Mouse (Mus musculus): ENCODE data around the gene Slc43a1. TPM values are rescaled to one million over a fixed set of nuclear protein-coding genes. Genes with fewer than 3 reads are reported as not detected.

Slc43a1 gene
- polyA plus RNA-seq, 1 experiment from 2014 or later = 10.5 TPM

DNA sequence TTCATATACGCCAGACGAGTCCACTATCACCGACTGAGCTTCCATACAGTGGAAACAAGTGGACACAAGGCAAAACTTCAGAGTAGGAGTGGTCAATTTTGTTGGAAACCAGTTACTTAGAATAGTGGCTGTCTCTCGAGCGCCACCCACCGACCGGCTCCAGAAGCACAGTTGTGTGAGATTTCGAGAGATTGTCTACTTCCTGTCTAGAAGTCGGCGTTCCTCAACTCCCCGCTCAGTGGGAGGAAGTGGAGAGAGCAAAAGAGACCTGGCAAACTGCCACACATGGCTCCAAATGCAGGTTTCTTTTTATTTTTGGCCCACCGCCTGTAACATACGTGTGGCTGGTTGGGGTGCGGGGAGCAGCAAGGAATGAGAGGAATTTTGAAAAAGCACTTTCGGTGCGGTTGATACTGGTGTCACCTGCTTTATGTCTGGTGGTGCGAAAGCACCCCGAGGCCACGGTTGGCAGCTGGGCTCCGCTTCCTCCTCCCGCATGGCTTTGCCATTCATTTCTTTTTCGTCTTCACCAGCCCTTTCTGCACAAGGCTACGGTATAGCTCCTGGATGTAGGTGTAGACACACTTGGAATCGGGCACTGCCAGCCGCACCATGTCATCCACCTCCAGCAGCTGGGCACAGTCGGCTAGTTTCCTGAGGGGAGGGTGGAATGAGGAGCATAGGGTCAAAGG is 27.6 kb upstream of the Slc43a1 start:
- WGBS = 18% methylated on average over 26 of the region's 26 CpGs
- peaks cover 18 to 23% of the 10 kb centered on the region in 2 experiments for H3K4me1 ChIP-seq (ENCODE audit: control insufficient read depth in 2 of 2, insufficient read depth in 2 of 2, low read length in 2 of 2)
- H3K36me3 ChIP-seq (ENCODE audit: control insufficient read depth, insufficient read depth, low read length) = 0 out of 2 replicates have a peak, but pooled peaks cover 4% of the 10 kb centered on the region
- H3K27me3 ChIP-seq (ENCODE audit: control insufficient read depth, insufficient read depth, low read length) = no peaks in the 10 kb centered on the region
- no peaks in the 10 kb centered on the region for H3K9me3 ChIP-seq (ENCODE audit: control insufficient read depth, low read length)
- H3K4me2 ChIP-seq (ENCODE audit: low read length) = peak overlapping the region; percentile 64
- H3K9ac ChIP-seq (ENCODE audit: low read length) = peak overlapping the region; percentile 50; the same call in 1 of the 2 replicates
- peak; percentile 48 for ATAC-seq (ENCODE audit: insufficient number of reproducible peaks, insufficient read depth, low FRiP score, low read depth)
- H3K4me3 ChIP-seq (ENCODE audit: control insufficient read depth in 1 of 2, insufficient read depth in 1 of 2, low read depth in 1 of 2, low read length in 2 of 2) = peak overlapping the region; percentile 30 to 42
- peak overlapping the region; percentile 71 to 81 for H3K27ac ChIP-seq (replicated peaks in 1 of 2; ENCODE audit: control insufficient read depth in 1 of 2, insufficient read depth in 1 of 2, low read depth in 2 of 2, low read length in 2 of 2)

DNA sequence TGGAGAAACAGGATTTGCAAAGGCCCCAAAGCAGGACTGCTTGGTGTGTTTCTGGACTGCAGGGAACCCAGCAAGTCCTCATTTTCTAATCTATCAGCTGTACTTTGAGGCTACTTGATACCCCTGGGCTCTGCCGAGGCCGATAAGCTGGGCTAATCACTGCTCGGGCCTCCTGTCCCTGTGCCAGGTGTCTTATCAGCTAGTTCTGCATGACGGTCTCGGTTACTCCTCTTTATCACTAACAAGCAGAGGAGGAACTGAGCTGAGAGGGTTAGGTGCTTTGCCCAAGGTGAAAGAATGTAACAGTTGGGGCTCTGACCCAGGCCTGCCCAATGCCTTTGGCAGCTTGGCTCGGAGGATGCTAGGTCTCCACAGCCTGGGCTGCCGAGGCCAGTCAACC is 26.8 kb upstream of the Slc43a1 start:
- H3K4me3 ChIP-seq (ENCODE audit: control insufficient read depth in 1 of 2, insufficient read depth in 1 of 2, low read depth in 1 of 2, low read length in 2 of 2) = no peak overlapping the region
- H3K27ac ChIP-seq (replicated peaks in 1 of 2; ENCODE audit: control insufficient read depth in 1 of 2, insufficient read depth in 1 of 2, low read depth in 2 of 2, low read length in 2 of 2) = peak overlapping the region; percentile 64 to 71
- peak; percentile 58 for ATAC-seq (ENCODE audit: insufficient number of reproducible peaks, insufficient read depth, low FRiP score, low read depth)
- 10% methylated on average over 7 of the region's 7 CpGs for WGBS
- peak overlapping the region; percentile 11; the same call in 1 of the 2 replicates for H3K9ac ChIP-seq (ENCODE audit: low read length)
- peaks cover 18 to 23% of the 10 kb centered on the region in 2 experiments for H3K4me1 ChIP-seq (ENCODE audit: control insufficient read depth in 2 of 2, insufficient read depth in 2 of 2, low read length in 2 of 2)
- no peaks in the 10 kb centered on the region for H3K27me3 ChIP-seq (ENCODE audit: control insufficient read depth, insufficient read depth, low read length)
- peak overlapping the region; percentile 31 for H3K4me2 ChIP-seq (ENCODE audit: low read length)
- H3K9me3 ChIP-seq (ENCODE audit: control insufficient read depth, low read length) = no peaks in the 10 kb centered on the region
- 0 out of 2 replicates have a peak, but pooled peaks cover 4% of the 10 kb centered on the region for H3K36me3 ChIP-seq (ENCODE audit: control insufficient read depth, insufficient read depth, low read length)

DNA sequence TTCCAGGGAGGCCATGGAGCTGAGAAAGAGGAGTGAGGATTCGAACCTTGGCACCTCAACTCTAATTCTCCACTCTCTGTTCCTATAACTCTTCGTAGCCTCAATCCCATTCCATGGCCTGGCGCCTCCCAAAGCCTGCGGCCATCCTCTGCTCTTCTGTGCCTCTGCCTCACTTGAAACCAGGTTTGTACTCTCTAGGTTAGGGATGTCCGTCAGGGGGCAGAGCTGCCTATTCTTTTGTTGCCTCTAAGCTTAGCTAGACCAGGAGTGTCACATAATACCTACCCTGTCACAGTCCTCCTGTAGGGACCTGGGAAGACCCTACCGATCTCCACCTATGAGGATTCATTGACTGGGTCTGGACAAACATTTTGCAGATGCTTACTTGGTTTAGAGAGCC is 26.0 kb upstream of the Slc43a1 start:
- peaks cover 18 to 23% of the 10 kb centered on the region in 2 experiments for H3K4me1 ChIP-seq (ENCODE audit: control insufficient read depth in 2 of 2, insufficient read depth in 2 of 2, low read length in 2 of 2)
- H3K4me2 ChIP-seq (ENCODE audit: low read length) = no peak overlapping the region
- H3K27ac ChIP-seq (replicated peaks in 1 of 2; ENCODE audit: control insufficient read depth in 1 of 2, insufficient read depth in 1 of 2, low read depth in 2 of 2, low read length in 2 of 2) = peak overlapping the region; percentile 64 to 71; a peak in 3 of 4 replicates
- H3K9ac ChIP-seq (ENCODE audit: low read length) = no peak overlapping the region
- WGBS = 78% methylated on average over 6 of the region's 6 CpGs
- no peak for ATAC-seq (ENCODE audit: insufficient number of reproducible peaks, insufficient read depth, low FRiP score, low read depth)
- H3K9me3 ChIP-seq (ENCODE audit: control insufficient read depth, low read length) = no peaks in the 10 kb centered on the region
- H3K4me3 ChIP-seq (ENCODE audit: control insufficient read depth in 1 of 2, insufficient read depth in 1 of 2, low read depth in 1 of 2, low read length in 2 of 2) = no peak overlapping the region
- H3K27me3 ChIP-seq (ENCODE audit: control insufficient read depth, insufficient read depth, low read length) = no peaks in the 10 kb centered on the region
- 0 out of 2 replicates have a peak, but pooled peaks cover 4% of the 10 kb centered on the region for H3K36me3 ChIP-seq (ENCODE audit: control insufficient read depth, insufficient read depth, low read length)

DNA sequence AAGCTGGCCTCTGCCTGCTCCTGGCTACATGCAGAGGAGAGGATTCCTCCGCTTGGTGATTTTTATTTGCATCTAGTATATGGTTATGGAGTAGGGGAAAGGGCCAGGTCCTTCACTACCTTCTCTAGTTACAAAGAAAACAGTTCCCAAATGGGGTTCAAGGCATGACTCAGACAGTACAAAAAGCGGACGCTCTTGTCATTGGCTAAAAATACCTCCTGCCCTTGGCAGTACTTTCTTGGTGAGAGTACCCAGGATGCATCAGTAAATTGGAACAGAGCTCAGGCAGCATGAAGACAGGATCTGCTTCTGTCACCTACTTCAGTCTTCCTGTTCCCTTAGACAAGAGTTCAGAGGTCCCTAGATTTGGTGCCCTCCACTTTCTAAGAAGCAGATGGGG is 18.8 kb upstream of the Slc43a1 start:
- Histone ChIP-seq H3K27me3 (ENCODE audit: control insufficient read depth, insufficient read depth, low read length) (no peaks in the 10 kb centered on the region), H3K36me3 (ENCODE audit: control insufficient read depth, insufficient read depth, low read length) (no peaks in the 10 kb centered on the region), H3K9me3 (ENCODE audit: control insufficient read depth, low read length) (no peaks in the 10 kb centered on the region), H3K4me1 (ENCODE audit: control insufficient read depth in 2 of 2, insufficient read depth in 2 of 2, low read length in 2 of 2) (peaks cover 15 to 18% of the 10 kb centered on the region in 2 experiments), H3K4me3 (ENCODE audit: control insufficient read depth in 1 of 2, insufficient read depth in 1 of 2, low read depth in 1 of 2, low read length in 2 of 2) (no peak overlapping the region), H3K4me2 (ENCODE audit: low read length) (no peak overlapping the region), H3K27ac (replicated peaks in 1 of 2; ENCODE audit: control insufficient read depth in 1 of 2, insufficient read depth in 1 of 2, low read depth in 2 of 2, low read length in 2 of 2) (peak overlapping the region; percentile 73), H3K9ac (ENCODE audit: low read length) (peak overlapping the region; percentile 7; the same call in 1 of the 2 replicates)
- ATAC-seq (ENCODE audit: insufficient number of reproducible peaks, insufficient read depth, low FRiP score, low read depth) = peak; percentile 45; the same call in 1 of the 2 replicates
- 22% methylated on average over 3 of the region's 3 CpGs for WGBS

DNA sequence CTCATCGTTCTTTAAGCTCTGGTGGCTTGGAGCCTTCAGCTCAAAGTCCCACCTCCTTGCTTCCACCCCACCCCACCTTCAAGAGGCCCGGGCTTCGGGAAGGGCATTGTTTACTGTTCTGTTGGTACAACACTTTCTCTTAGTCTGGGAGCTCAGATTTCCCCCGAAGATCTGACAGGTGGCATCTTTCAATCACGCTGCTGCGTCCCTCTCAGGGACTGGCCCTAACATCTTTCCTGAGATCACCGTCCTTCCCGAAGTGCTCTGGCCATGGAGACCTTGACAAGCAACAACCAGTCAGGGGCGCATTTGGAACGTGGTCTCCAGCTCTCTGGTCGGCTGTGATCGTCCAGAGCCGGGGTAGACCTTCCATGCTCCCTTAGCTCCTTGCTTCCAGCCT is 16.1 kb upstream of the Slc43a1 start, which contains the start of gene Smtnl1:
Gene Smtnl1, minus strand, starts transcription at position 101 of the 400 bp plus-strand sequence.
- H3K4me2 ChIP-seq (ENCODE audit: low read length) = no peak within 1 kb of the TSS
- H3K9ac ChIP-seq (ENCODE audit: low read length) = no peak within 1 kb of the TSS
- H3K27ac ChIP-seq (replicated peaks in 1 of 2; ENCODE audit: control insufficient read depth in 1 of 2, insufficient read depth in 1 of 2, low read depth in 2 of 2, low read length in 2 of 2) = peak within 1 kb of the TSS in 1 of 2 experiments; percentile 15; a peak in 1 of 4 replicates
- WGBS = 54% methylated on average over 13 of the region's 13 CpGs
- H3K4me3 ChIP-seq (ENCODE audit: control insufficient read depth in 1 of 2, insufficient read depth in 1 of 2, low read depth in 1 of 2, low read length in 2 of 2) = no peak within 1 kb of the TSS
- no peak for ATAC-seq (ENCODE audit: insufficient number of reproducible peaks, insufficient read depth, low FRiP score, low read depth)
- peaks cover 15 to 21% of the 10 kb centered on the region in 2 experiments for H3K4me1 ChIP-seq (ENCODE audit: control insufficient read depth in 2 of 2, insufficient read depth in 2 of 2, low read length in 2 of 2)
- H3K9me3 ChIP-seq (ENCODE audit: control insufficient read depth, low read length) = no peaks in the 10 kb centered on the region
- H3K27me3 ChIP-seq (ENCODE audit: control insufficient read depth, insufficient read depth, low read length) = no peaks in the 10 kb centered on the region
- no peaks in the 10 kb centered on the region for H3K36me3 ChIP-seq (ENCODE audit: control insufficient read depth, insufficient read depth, low read length)

DNA sequence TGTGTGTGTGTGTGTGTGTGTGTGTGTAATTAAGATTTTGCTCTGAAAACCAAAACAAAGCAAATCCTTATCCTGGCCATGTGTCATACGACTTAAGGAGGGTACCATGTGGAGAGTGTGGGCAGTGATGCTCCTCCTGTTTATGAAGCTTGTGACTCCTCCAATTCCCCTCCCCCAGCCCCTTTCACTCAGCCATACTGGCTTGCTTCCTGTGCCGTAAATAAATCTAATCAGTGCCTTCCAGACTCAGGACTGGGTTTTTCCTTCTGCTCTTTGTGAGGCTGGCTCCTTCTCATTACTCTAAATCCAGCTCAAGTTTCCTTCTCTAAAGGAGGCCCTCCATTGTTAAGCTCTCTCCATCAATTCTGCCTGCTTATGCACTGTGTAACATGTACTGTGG is 15.4 kb upstream of the Slc43a1 start:
- no peak for ATAC-seq (ENCODE audit: insufficient number of reproducible peaks, insufficient read depth, low FRiP score, low read depth)
- Histone ChIP-seq H3K9me3 (ENCODE audit: control insufficient read depth, low read length) (no peaks in the 10 kb centered on the region), H3K27ac (replicated peaks in 1 of 2; ENCODE audit: control insufficient read depth in 1 of 2, insufficient read depth in 1 of 2, low read depth in 2 of 2, low read length in 2 of 2) (no peak overlapping the region), H3K4me3 (ENCODE audit: control insufficient read depth in 1 of 2, insufficient read depth in 1 of 2, low read depth in 1 of 2, low read length in 2 of 2) (no peak overlapping the region), H3K27me3 (ENCODE audit: control insufficient read depth, insufficient read depth, low read length) (no peaks in the 10 kb centered on the region), H3K36me3 (ENCODE audit: control insufficient read depth, insufficient read depth, low read length) (no peaks in the 10 kb centered on the region), H3K9ac (ENCODE audit: low read length) (no peak overlapping the region), H3K4me2 (ENCODE audit: low read length) (no peak overlapping the region), H3K4me1 (ENCODE audit: control insufficient read depth in 2 of 2, insufficient read depth in 2 of 2, low read length in 2 of 2) (peaks cover 15 to 24% of the 10 kb centered on the region in 2 experiments)
- WGBS = 14% methylated on average over 2 of the region's 2 CpGs

DNA sequence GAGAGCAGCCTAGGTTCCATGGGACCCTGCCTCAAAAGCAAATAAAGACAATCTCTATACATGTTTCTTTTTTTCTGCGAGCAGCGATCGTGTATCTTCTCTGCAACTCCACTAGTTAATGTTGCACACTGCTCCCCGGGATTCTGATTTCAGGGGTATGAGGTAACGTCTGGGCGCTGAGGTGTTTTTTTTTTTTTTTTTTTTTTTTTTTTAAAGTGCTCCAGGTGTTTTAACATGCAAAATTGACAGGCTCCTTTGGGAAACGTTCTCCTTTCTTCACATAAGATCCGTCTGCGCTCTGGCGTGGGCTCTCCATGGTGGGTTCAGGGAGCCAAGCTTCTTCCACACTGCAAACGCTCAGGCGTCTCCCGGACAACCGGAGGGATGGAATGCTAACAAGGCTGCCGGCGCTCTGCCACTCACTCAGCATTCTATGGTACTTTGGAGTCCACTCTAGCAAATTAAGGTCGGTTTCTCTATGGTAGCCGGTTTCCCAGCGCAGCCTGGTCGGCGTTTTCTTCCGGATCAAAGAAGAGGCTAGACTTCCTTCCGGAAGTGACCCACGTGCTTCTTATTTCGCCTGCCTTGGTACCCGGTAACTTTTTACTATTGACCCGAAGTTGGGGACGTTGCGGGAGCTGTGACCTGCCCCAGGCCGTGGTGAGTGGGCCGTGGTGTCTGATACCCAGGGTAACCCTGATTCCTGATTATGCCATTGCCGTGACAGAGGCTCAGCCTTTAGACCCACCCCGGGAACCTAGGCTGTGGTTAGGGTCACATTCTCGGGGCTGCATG is 12.0 kb upstream of the Slc43a1 start, which contains the start of gene Timm10:
Gene Timm10, plus strand, starts transcription at position 510 of the 795 bp plus-strand sequence.
- peak; percentile 86 for ATAC-seq (ENCODE audit: insufficient number of reproducible peaks, insufficient read depth, low FRiP score, low read depth)

More for the DNA sequence above, 12.0 kb upstream of the Slc43a1 start, which contains the start of gene Timm10:
- peaks cover 23% of the 10 kb centered on the region for H3K36me3 ChIP-seq (ENCODE audit: control insufficient read depth, insufficient read depth, low read length)
- peak within 1 kb of the TSS; percentile 63 to 84 for H3K27ac ChIP-seq (replicated peaks in 1 of 2; ENCODE audit: control insufficient read depth in 1 of 2, insufficient read depth in 1 of 2, low read depth in 2 of 2, low read length in 2 of 2)
- no peaks in the 10 kb centered on the region for H3K9me3 ChIP-seq (ENCODE audit: control insufficient read depth, low read length)
- H3K4me2 ChIP-seq (ENCODE audit: low read length) = peak within 1 kb of the TSS; percentile 92
- no peaks in the 10 kb centered on the region for H3K27me3 ChIP-seq (ENCODE audit: control insufficient read depth, insufficient read depth, low read length)
- WGBS = under 1% methylated on average over 34 of the region's 34 CpGs
- H3K4me1 ChIP-seq (ENCODE audit: control insufficient read depth in 2 of 2, insufficient read depth in 2 of 2, low read length in 2 of 2) = peaks cover 6 to 13% of the 10 kb centered on the region in 2 experiments
- H3K9ac ChIP-seq (ENCODE audit: low read length) = peak within 1 kb of the TSS; percentile 84
- H3K4me3 ChIP-seq (ENCODE audit: control insufficient read depth in 1 of 2, insufficient read depth in 1 of 2, low read depth in 1 of 2, low read length in 2 of 2) = peak within 1 kb of the TSS; percentile 65 to 85

Data from heart, embryonic 14.5 days (tissue).